Mouse (Mus musculus): ENCODE data around the gene Fam3c.

Gene Fam3c

GRCm38 (mm10) chr6:22357351-22357750 lies 1.3 kb upstream of the Fam3c start:
- in situ Hi-C loops (cut with MboI; ENCODE audit: low pct_unique_long_range_greater_than_20kb in 1 of 2, low sequenced_read_pairs in 2 of 2, unreplicated experiment in 1 of 2): no loop called here

DNA sequence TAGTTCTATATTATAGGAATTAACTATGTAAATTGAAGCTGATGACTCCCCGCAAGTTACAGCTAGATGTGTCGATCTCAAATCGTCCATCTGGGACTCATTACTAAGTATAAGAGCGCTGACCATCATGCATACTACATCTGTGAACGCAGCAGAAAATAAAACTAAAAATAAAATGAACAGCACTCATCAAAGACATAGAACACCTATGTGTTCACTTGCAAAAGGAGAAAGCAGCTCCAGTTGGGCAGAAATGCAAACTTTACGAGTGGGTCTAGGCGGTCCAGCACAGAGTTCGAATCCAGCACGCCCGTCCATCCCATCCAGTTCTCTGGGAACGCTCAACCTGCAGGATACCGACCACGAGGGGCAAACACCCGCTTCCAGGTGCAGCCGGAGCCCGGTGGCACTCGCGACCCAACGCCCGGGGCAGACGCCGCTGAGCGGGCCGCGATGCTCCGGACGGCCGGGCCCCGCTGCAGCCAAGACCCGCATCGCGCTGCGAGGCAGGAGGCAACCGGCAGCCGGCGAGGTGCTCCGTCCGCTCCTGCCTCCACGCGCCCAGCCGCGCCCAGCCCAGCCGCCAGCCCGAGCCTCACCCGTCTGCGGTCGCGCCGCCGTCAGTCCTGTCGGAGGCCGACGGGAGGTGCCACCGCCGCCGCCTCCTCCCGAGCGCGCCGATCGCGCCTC lies 502 bp downstream of the Fam3c start:
- in situ Hi-C loops (cut with MboI; ENCODE audit: low pct_unique_long_range_greater_than_20kb in 1 of 2, low sequenced_read_pairs in 2 of 2, unreplicated experiment in 1 of 2): no loop called here

- in situ Hi-C loops (cut with MboI; ENCODE audit: low pct_unique_long_range_greater_than_20kb in 1 of 2, low sequenced_read_pairs in 2 of 2, unreplicated experiment in 1 of 2): no loop called here
Observed at GRCm38 (mm10) chr6:22354675-22355074, 1.4 kb downstream of the Fam3c start.

DNA sequence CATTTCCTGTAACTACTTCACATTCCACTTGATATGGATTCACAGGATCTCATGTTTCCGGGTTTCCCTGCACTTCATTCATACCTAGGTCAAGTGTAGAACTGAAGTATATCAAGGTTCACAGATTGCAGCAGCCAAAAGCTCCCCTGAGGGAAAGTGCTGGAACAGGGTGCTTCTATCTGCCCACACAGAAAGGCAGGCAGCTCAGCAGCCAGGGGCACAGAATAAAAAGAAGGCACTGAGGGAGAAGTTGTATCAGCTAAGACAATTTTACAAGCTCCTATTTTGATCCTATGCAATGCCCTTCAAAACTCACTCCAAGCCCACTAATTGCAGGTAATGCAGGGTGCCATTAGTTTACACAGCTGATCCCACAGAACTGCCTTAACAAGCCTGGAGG lies 2.0 kb downstream of the Fam3c start:
- in situ Hi-C loops (cut with MboI; ENCODE audit: low pct_unique_long_range_greater_than_20kb in 1 of 2, low sequenced_read_pairs in 2 of 2, unreplicated experiment in 1 of 2): no loop called here

- in situ Hi-C loops (cut with MboI; ENCODE audit: low pct_unique_long_range_greater_than_20kb in 1 of 2, low sequenced_read_pairs in 2 of 2, unreplicated experiment in 1 of 2): no loop called here
Observed at GRCm38 (mm10) chr6:22351551-22351950, 4.5 kb downstream of the Fam3c start.

DNA sequence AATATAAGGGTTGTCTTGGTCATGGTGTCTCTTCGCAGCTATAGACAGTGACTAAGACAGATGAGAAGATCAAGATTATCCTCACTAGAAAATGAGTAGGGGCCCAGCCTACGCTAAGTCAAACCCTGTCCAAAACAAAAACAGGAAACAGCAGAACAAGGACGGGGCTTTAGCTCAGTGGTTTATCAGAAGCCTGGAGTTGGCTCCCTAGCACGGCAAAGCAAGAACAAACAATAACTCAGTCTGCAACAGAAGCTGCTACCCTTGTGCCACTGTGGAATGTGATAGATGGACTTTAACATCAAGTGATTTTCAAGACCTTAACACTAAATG lies 5.8 kb downstream of the Fam3c start:
- in situ Hi-C loops (cut with MboI; ENCODE audit: low pct_unique_long_range_greater_than_20kb in 1 of 2, low sequenced_read_pairs in 2 of 2, unreplicated experiment in 1 of 2): no loop called here

GRCm38 (mm10) chr6:22349531-22350238 lies 6.4 kb downstream of the Fam3c start:
- in situ Hi-C loops (cut with MboI; ENCODE audit: low pct_unique_long_range_greater_than_20kb in 1 of 2, low sequenced_read_pairs in 2 of 2, unreplicated experiment in 1 of 2): no loop called here

- in situ Hi-C loops (cut with MboI; ENCODE audit: low pct_unique_long_range_greater_than_20kb in 1 of 2, low sequenced_read_pairs in 2 of 2, unreplicated experiment in 1 of 2): no loop called here
Observed at GRCm38 (mm10) chr6:22348975-22349374, 7.1 kb downstream of the Fam3c start.

- in situ Hi-C loops (cut with MboI; ENCODE audit: low pct_unique_long_range_greater_than_20kb in 1 of 2, low sequenced_read_pairs in 2 of 2, unreplicated experiment in 1 of 2): no loop called here
Observed at GRCm38 (mm10) chr6:22348130-22348529, 7.9 kb downstream of the Fam3c start.

- in situ Hi-C loops (cut with MboI; ENCODE audit: low pct_unique_long_range_greater_than_20kb in 1 of 2, low sequenced_read_pairs in 2 of 2, unreplicated experiment in 1 of 2): no loop called here
Observed at GRCm38 (mm10) chr6:22347132-22347902, 8.7 kb downstream of the Fam3c start.

DNA sequence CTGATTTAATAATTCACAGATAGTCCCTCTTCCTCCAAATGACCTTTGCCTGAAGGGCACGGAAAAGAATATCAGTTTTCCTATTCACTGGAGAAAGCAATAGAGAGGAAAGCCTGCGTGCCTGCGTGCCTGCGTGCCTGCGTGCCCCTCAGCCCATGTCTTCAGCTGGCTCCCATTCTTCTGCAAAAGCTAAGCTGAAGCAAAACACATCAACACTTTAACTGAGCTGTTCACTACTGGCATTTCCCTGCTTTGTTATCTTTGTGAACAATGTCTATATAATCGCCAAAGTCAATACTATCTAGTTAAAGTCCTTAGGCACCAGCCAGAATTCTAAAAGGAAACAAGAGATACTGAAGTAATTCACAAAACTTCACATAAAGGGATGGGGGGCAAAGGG lies 11.6 kb downstream of the Fam3c start:
- in situ Hi-C loops (cut with MboI; ENCODE audit: low pct_unique_long_range_greater_than_20kb in 1 of 2, low sequenced_read_pairs in 2 of 2, unreplicated experiment in 1 of 2): no loop called here

DNA sequence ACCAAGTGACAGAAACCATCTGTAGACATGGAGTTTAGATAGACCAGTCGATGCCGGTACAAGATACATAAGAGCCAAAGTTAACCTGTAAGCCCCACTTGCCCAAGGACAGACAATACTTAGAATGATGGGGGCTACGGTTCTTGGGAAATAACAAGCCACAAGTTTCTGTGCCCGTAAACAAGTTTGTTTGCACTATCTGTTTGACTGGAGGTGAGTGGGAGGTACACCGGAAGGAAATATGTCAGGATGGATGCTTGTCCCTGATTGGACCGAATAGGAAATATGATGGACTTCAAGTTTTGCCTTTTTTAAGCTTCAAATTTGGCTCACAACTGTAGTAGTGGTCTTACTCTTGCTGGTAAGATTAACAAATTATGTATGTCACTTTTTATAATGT lies 12.3 kb downstream of the Fam3c start:
- in situ Hi-C loops (cut with MboI; ENCODE audit: low pct_unique_long_range_greater_than_20kb in 1 of 2, low sequenced_read_pairs in 2 of 2, unreplicated experiment in 1 of 2): no loop called here

- in situ Hi-C loops (cut with MboI; ENCODE audit: low pct_unique_long_range_greater_than_20kb in 1 of 2, low sequenced_read_pairs in 2 of 2, unreplicated experiment in 1 of 2): no loop called here
Observed at GRCm38 (mm10) chr6:22343292-22343691, 12.8 kb downstream of the Fam3c start.

- in situ Hi-C loops (cut with MboI; ENCODE audit: low pct_unique_long_range_greater_than_20kb in 1 of 2, low sequenced_read_pairs in 2 of 2, unreplicated experiment in 1 of 2): no loop called here
Observed at GRCm38 (mm10) chr6:22340779-22341178, 15.3 kb downstream of the Fam3c start.

DNA sequence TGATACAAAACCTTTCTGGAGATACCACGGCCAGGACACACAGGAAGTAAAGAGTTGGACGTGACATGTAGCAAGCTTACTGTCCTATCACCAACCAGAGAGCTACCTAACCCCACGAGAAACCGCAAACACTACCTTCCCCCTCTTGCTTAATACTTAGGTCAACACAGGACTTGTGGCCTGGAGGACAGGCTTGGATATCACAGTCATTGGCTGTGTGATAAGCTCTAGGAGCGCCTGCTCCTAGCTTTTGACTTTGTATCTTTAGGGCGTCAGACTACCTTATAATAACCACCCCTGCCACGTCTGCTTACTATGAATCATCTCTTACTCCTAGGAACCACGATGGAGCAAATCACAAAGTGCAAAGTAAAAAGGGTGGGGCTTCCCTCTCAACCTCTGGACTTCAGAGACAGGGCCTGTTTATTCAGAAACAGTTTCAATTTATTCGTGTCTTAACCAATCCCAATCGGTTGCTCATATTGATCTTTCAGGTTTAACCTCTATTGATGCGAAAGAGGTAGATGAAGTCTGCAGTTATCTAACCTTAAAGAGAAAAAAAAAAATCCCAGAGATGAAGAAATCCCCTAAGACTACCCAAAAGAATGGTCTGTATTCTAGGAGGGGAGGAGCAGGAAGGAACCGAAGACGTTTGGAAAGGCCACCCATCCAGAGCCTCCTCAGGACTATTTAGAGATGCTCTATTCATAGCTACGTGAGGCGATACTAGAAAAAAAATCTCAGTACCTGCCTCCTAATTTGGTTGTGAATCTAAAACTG lies 16.1 kb downstream of the Fam3c start:
- in situ Hi-C loops (cut with MboI; ENCODE audit: low pct_unique_long_range_greater_than_20kb in 1 of 2, low sequenced_read_pairs in 2 of 2, unreplicated experiment in 1 of 2): no loop called here

GRCm38 (mm10) chr6:22332548-22332947 lies 23.5 kb downstream of the Fam3c start:
- in situ Hi-C loops (cut with MboI; ENCODE audit: low pct_unique_long_range_greater_than_20kb in 1 of 2, low sequenced_read_pairs in 2 of 2, unreplicated experiment in 1 of 2): no loop called here

GRCm38 (mm10) chr6:22330169-22330960 lies 25.7 kb downstream of the Fam3c start:
- in situ Hi-C loops (cut with MboI; ENCODE audit: low pct_unique_long_range_greater_than_20kb in 1 of 2, low sequenced_read_pairs in 2 of 2, unreplicated experiment in 1 of 2): no loop called here

GRCm38 (mm10) chr6:22327931-22328330 lies 28.1 kb downstream of the Fam3c start:
- in situ Hi-C loops (cut with MboI; ENCODE audit: low pct_unique_long_range_greater_than_20kb in 1 of 2, low sequenced_read_pairs in 2 of 2, unreplicated experiment in 1 of 2): loop anchor here in 1 of 2 experiments (10.0 kb wide), 1 partner anchor 117 kb away; no protein-coding TSS in a partner anchor
